Mouse (Mus musculus) testis, adult 2 months (tissue): ENCODE measurements at regions not wholly inside any gene's neighbourhood (a gene's known extent, or its start where the extent isn't known, plus 50 kb on each side); places are given as distances from the start of the nearest gene placed in this dataset.

Experiments
- CTCF ChIP-seq: fragments of 200-500 bp; IDR thresholded peaks from 2 replicates; pipeline ENCODE4 v1.5.1; 2012; ENCODE audit warnings: low read depth, mild to moderate bottlenecking, inconsistent platforms, low read length, moderate library complexity; ENCODE audit not compliant: control insufficient read depth, insufficient read depth, insufficient replicate concordance
- POLR2A ChIP-seq: fragments of 200-500 bp; IDR thresholded peaks from 2 replicates; pipeline ENCODE4 v1.6.1; 2012; ENCODE audit warnings: low read depth, mild to moderate bottlenecking, inconsistent platforms, low read length, moderate library complexity; ENCODE audit not compliant: control insufficient read depth

DNA sequence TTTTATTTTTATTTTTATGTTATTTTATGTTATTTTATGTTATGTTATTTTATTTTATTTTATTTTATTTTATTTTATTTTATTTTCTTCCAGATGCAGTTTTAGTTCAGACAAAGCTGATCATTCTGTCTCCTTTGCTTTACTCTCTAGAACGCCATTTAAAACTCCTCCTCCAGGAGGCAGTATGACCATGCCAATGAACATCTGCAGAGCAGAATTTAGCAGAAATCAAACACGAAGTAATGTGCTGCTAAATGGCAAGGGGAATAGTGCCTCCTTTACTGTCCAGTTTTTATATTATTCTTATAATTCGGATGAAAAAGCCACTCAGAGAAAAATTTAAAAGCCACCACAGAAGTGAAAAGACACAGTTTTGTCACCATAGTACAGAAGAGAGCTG lies 1059.1 kb downstream of the 9330182O14Rik start:
- TF ChIP-seq POLR2A (no peak), CTCF (no peak)
